Mouse (Mus musculus): ENCODE measurements around the gene Gns. TPM values are rescaled to one million over a fixed set of nuclear protein-coding genes. Genes with fewer than 3 reads are reported as not detected.

The Gns gene
- polyA plus RNA-seq, 1 experiment = 68.6 TPM

GRCm38 (mm10) chr10:121350357-121351065, 14.4 kb upstream of the Gns start:
- Histone ChIP-seq H3K4me1 (ENCODE audit: control insufficient read depth, insufficient read depth, insufficient read length, low read length) (no peaks in the 10 kb centered on the region; the same call in 1 of the 2 replicates), H3K27ac (replicated peaks; ENCODE audit: low read depth, low read length) (no peak overlapping the region), H3K4me3 (ENCODE audit: insufficient read depth, low read depth, low read length) (peak overlapping the region; percentile 74)

DNA sequence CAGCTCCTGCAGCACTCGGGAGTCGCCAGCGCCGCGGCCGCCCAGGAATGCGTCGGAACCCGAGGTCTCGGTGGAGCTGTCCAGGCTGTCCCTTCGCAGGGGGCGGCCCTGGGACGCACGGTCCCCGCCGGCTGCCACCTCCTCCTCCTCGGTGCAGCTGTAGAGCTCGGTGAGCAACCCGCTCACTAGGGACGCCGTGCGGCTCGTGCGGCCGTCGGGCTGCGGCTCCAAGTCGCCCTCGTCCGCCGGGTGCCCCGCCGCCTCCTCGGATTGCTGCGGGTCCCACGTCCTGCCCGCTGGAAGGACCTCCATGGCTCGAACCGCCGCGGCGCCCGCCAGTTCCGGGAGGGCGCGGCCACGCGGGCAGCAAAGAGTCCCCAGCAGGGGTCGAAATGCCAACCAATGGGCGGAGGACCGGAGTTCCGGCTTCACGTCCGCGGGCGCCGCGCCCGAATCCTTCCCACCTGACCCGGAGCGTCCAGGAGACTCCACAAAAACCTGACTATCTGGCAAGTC, 13.8 kb upstream of the Gns start, which contains the start of gene Tbc1d30:
Gene Tbc1d30, minus strand, starts transcription at position 213 of the 516 bp plus-strand sequence.
- no peak within 1 kb of the TSS for H3K27ac ChIP-seq (replicated peaks; ENCODE audit: low read depth, low read length)
- H3K4me1 ChIP-seq (ENCODE audit: control insufficient read depth, insufficient read depth, insufficient read length, low read length) = no peaks in the 10 kb centered on the region; the same call in 1 of the 2 replicates
- peak within 1 kb of the TSS; percentile 74 for H3K4me3 ChIP-seq (ENCODE audit: insufficient read depth, low read depth, low read length)

DNA sequence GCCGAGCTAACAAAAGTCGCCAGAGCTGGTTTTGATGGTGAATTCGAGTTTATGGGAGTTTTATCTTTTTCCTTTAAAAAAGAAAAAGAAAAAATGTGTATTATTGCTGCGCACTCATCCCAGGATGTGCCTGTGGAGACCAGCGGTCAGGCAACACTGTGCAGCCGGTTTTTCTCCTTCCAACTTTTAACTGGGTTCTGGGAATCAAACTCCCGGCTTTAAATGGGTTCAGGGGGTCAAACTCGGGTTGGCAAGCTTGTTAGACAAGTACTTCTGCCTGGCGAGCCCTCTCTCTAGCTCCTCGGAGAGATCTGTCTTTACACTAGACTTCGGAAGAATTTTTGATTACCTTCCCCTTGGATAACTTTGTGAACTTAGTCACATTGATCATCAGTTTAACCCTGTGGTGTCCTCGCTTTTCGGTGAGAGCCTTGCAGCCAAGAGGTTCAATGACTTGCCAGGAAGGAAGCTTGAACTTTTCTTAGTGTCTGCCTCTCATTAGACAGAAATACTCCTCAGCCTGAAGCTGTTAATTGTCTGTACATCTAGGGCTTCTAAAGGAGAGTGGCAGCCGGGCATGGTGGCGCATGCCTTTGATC, 13.1 kb upstream of the Gns start:
- Histone ChIP-seq H3K4me1 (ENCODE audit: control insufficient read depth, insufficient read depth, insufficient read length, low read length) (no peaks in the 10 kb centered on the region; the same call in 1 of the 2 replicates), H3K4me3 (ENCODE audit: insufficient read depth, low read depth, low read length) (peak overlapping the region; percentile 74), H3K27ac (replicated peaks; ENCODE audit: low read depth, low read length) (no peak overlapping the region)

DNA sequence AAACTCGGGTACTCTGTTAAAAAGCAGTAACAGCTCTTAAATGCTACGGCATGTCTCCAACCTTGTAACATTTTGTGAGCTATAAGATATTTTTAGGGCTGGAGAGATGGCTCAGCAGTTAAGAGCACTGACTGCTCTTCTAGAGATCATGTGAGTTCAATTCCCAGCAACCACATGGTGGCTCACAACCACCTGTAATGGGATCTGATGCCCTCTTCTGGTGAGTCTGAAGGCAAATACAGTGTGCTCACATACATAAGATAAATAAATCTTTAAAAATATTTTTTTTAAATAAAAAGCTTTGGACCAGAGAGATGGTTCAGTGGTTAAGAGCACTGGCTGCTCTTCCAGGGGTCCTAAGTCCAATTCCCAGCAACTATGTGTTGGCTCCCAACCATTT, 4.5 kb upstream of the Gns start:
- H3K4me3 ChIP-seq (ENCODE audit: insufficient read depth, low read depth, low read length) = no peak overlapping the region
- H3K27ac ChIP-seq (replicated peaks; ENCODE audit: low read depth, low read length) = no peak overlapping the region
- no peaks in the 10 kb centered on the region for H3K4me1 ChIP-seq (ENCODE audit: control insufficient read depth, insufficient read depth, insufficient read length, low read length)

DNA sequence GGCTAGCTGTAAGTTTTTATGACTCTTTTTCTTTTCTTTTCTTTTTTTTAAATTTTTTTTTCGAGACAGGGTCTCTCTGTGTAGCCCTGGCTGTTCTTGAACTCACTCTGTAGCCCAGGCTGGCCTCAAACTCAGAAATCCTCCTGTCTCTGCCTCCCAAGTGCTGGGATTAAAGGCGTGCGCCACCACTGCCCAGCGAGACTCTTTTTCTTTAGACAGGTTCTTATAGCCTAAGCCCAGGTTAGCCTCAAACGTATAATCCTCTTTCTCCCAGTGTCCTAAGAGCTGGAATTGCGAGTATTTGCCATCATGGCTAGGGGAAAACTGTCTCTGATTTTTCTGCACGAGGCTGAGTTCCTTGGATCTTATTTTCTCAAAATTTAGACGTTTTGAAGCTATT, 1.7 kb upstream of the Gns start:
- Histone ChIP-seq H3K27ac (replicated peaks; ENCODE audit: low read depth, low read length) (no peak overlapping the region), H3K4me3 (ENCODE audit: insufficient read depth, low read depth, low read length) (no peak overlapping the region), H3K4me1 (ENCODE audit: control insufficient read depth, insufficient read depth, insufficient read length, low read length) (peaks cover 6% of the 10 kb centered on the region; the same call in 1 of the 2 replicates)

- H3K27ac ChIP-seq (replicated peaks; ENCODE audit: low read depth, low read length) = no peak overlapping the region
- peak overlapping the region; percentile 59 for H3K4me3 ChIP-seq (ENCODE audit: insufficient read depth, low read depth, low read length)
- H3K4me1 ChIP-seq (ENCODE audit: control insufficient read depth, insufficient read depth, insufficient read length, low read length) = peaks cover 10% of the 10 kb centered on the region; the same call in 1 of the 2 replicates
These were observed 584 bp upstream of the Gns start for GRCm38 (mm10) chr10:121364306-121364705.

DNA sequence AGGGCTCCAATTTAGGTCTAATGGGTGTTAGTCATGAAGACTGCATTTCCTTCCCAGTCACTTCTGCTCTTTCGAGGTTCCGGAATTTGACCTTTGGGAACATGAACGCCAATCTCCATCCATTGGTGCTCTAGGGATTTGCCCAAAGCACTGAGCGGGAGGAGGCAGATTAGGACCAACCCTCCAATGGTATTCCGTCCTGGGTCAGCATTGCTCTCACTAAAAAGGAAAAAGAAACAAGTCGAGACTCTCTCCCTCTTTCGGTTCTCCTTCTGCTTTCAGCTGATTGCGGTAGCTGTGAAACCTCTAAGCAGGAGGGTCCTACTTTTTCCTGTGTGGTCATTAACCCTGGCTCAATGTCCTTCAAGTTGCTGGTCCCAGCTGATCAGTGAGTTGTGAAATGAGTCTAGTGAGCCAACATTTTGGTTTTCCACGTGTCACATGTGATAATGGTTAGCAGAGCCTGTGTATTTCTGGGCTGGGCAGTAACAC, 937 bp downstream of the Gns start:
- Histone ChIP-seq H3K4me3 (ENCODE audit: insufficient read depth, low read depth, low read length) (peak overlapping the region; percentile 79), H3K27ac (replicated peaks; ENCODE audit: low read depth, low read length) (peak overlapping the region; percentile 71), H3K4me1 (ENCODE audit: control insufficient read depth, insufficient read depth, insufficient read length, low read length) (peaks cover 11% of the 10 kb centered on the region; the same call in 1 of the 2 replicates)

GRCm38 (mm10) chr10:121367271-121367670, 2.4 kb downstream of the Gns start:
- H3K4me1 ChIP-seq (ENCODE audit: control insufficient read depth, insufficient read depth, insufficient read length, low read length) = peaks cover 11% of the 10 kb centered on the region; the same call in 1 of the 2 replicates
- H3K4me3 ChIP-seq (ENCODE audit: insufficient read depth, low read depth, low read length) = no peak overlapping the region
- H3K27ac ChIP-seq (replicated peaks; ENCODE audit: low read depth, low read length) = no peak overlapping the region

DNA sequence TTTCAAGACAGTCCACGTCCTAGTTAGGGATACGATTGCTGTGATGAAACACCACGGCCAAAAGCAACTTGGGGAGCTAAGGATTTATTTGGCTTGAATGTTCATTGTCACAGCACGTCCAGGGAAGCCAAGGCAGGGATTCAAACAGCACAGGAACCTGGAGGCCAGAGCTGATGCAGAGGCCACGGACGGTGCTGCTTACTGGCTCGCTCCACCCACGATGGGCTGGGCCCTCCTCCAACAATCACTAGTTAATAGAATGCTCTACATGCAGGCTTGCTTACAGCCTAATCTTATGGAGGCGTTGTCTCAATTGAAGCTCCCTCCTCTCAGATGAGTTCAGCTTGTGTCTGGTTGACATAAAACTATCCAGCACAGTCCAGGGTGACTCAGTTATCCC, 2.9 kb downstream of the Gns start:
- H3K4me3 ChIP-seq (ENCODE audit: insufficient read depth, low read depth, low read length) = no peak overlapping the region
- H3K27ac ChIP-seq (replicated peaks; ENCODE audit: low read depth, low read length) = no peak overlapping the region
- peaks cover 11% of the 10 kb centered on the region; the same call in 1 of the 2 replicates for H3K4me1 ChIP-seq (ENCODE audit: control insufficient read depth, insufficient read depth, insufficient read length, low read length)

GRCm38 (mm10) chr10:121368783-121369465, 4.0 kb downstream of the Gns start:
- Histone ChIP-seq H3K4me1 (ENCODE audit: control insufficient read depth, insufficient read depth, insufficient read length, low read length) (peaks cover 11% of the 10 kb centered on the region; the same call in 1 of the 2 replicates), H3K27ac (replicated peaks; ENCODE audit: low read depth, low read length) (no peak overlapping the region), H3K4me3 (ENCODE audit: insufficient read depth, low read depth, low read length) (no peak overlapping the region; the same call in 1 of the 2 replicates)

DNA sequence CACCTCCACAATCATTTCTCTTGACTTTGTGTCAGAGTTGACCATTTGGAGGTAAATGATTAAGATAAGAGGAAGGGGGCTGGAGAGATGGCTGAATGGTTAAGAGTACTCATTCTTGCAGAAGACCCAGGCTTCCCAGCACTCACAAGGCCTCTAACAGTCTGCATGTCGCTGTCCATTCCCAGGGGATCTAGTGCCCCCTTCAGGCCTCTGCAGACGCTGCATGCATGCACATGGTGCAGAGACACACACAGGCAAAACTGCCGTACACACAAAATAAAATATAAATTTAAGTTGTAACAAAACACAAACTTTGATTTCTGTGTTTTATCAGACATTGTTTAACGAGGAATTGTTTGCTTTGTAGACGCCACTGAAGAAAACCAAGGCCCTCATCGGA, 5.9 kb downstream of the Gns start:
- no peak overlapping the region for H3K4me3 ChIP-seq (ENCODE audit: insufficient read depth, low read depth, low read length)
- H3K27ac ChIP-seq (replicated peaks; ENCODE audit: low read depth, low read length) = no peak overlapping the region
- peaks cover 11% of the 10 kb centered on the region; the same call in 1 of the 2 replicates for H3K4me1 ChIP-seq (ENCODE audit: control insufficient read depth, insufficient read depth, insufficient read length, low read length)

DNA sequence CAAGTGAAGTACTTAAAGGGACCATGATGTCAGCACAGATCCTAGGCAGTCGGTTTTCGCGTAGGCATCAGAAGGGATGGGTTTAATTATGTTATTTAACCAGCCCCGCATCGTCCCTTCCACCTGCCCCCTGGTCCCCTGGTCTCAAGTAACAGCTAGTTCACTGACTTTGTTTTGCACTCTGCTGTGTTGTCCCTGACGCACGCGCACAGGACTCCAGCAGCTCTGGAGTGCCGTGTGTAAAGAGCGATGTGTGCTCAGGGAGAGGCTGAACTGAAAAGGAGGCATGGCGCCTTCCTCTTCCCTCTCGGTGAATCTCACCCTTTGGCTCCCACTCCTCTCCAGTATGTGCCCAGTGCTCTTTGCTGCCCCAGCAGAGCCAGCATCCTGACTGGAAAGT, 9.1 kb downstream of the Gns start:
- H3K4me3 ChIP-seq (ENCODE audit: insufficient read depth, low read depth, low read length) = no peak overlapping the region
- peaks cover 4% of the 10 kb centered on the region; the same call in 1 of the 2 replicates for H3K4me1 ChIP-seq (ENCODE audit: control insufficient read depth, insufficient read depth, insufficient read length, low read length)
- peak overlapping the region; percentile 27 for H3K27ac ChIP-seq (replicated peaks; ENCODE audit: low read depth, low read length)

DNA sequence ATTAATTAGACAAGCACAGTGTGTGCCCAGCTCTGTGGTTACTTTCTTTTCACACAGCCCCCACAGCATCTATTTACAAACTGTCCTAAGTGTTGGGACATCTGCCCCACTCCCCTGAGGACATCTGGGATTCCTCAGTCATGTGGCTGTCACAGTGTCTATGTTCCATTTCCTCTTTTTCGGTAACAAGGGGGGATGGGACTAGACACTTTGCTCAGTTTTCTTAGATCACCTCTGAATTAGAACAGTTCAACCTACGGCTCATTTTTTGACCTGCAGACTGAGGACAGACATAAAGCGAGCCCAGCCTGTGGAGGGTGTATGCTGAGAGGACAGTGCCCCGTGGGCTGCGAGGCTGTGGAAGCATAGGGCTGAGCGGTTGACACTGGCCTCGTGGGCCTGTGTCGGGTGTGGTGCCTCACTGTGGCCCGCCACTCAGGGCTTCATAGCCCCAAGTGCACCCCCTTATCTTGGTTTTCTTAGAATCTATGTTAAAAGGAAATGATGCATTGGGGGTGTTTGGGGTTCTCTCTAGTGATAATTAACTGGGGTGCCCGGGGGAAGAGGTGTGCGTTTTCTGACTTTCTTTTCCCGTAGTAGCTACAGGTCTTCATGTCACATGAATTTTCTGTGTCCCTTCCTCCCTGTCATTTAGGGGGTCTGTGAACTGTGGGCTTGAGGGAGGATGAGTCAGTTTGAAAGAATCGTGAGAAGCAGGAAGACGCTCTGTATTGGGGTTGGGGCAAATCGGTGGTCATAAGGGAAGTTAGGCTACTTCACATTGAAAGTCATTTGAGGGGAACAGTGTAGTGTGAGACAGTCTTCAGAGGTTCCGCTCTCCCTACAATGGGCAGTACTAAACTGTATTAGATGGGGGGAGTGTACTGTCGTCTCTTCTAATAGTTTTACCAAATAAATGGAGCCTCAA, 10.1 kb downstream of the Gns start:
- no peak overlapping the region for H3K4me3 ChIP-seq (ENCODE audit: insufficient read depth, low read depth, low read length)
- no peaks in the 10 kb centered on the region for H3K4me1 ChIP-seq (ENCODE audit: control insufficient read depth, insufficient read depth, insufficient read length, low read length)
- H3K27ac ChIP-seq (replicated peaks; ENCODE audit: low read depth, low read length) = peak overlapping the region; percentile 47; the same call in 1 of the 2 replicates
